Mouse (Mus musculus): ENCODE results near the gene Pitpnm1.
"Not testable (repeated sequence)": the region's sequence is repeated elsewhere in the genome, so short reads cannot be mapped to it uniquely, and the experiment has no call there.

Pitpnm1 gene

DNA sequence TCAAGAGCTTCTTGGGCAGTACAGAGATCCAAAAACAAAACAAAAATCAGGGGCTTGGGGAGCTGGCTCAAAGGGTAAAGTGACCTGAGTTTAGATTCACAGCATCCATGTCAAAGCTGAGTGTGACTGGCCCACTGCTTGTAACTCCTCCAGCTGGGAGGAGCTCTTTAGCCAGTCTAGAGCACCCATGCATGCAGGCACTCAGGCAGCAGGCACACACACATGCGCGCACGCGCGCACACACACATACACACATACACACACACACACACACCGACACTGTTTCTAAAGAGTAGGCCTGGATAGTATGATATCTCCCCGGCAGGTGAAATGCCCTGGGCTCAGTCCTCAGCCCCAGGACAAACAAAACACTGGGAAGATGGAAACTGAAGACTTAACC is 17.2 kb downstream of the Pitpnm1 start:
- no peak for DNase-seq (ENCODE audit: low spot score in 2 of 2)

DNA sequence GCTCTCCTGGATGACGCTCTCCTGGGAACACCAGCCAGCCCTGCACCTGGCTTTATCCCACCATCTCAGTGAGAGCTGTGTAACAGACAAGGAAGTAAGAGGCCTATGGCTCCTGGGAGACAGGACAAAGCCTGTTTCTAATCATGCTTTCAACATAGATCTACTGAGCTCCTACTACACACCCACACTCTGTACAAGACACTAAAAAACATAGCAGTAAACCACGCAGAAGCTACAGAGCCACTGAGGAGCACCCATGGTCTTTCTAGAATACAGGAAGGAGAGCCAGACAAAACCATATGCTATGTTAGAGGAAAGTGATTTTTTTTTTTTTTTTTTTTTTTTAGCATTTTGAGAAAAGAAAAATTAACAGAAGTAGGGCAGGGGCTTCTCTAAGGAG is 18.6 kb downstream of the Pitpnm1 start:
- no peak for DNase-seq (ENCODE audit: low spot score in 2 of 2)

DNA sequence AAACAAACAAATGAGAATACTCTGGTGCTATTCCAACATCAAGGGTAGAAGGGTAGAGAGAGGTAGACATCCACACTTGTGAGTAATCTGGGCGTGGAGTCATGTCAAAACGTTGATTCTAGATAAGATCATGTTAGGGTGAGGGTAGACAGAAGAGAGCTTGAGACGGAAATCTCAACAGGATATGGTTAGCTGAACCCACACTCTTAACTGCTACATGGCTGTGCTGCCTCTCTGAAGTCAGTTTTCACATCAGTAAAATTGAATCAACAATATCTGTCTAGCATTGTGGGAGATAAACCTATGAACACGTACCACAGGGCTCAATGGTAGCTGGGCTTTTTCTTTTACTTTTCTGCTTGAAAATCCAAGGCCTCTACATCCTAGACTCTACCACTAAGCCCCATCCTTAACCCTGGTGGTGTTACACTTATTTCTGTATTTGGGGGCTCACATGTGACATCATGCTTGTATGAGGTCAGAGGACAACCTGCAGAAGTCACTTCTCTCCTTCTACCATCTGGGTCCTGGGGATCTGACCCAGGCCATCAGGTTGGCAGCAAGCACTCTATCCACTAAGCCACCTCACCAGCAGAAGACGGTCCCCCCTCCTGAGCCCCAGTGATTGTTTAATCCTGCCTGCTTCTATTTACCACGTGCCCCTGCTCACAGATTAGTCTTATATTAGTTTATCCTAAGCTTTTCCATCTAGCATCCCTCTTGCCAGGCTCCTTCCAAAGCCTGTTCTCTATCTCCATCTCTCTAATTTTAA is 20.1 kb downstream of the Pitpnm1 start:
- DNase-seq (ENCODE audit: low spot score in 2 of 2), result no peak

DNA sequence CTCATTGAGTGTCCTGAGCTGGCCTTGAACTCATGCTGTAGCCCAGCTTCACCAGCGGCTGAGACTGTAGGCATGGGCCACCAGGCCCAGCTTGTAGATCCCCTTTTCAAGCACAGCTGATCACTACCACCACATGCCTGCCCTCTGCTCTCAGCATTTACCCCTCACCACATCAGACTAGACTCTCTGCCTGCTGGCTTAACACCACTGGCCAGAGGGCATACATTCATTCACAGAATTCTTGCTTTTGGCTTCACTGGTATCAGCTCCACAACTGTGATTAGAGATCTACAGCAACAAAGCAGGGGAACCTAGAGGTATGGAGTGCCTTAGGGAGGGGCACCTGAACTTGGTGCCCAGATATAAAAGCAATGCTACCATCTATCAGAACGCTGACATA is 20.7 kb downstream of the Pitpnm1 start:
- no peak for DNase-seq (ENCODE audit: low spot score in 2 of 2)

DNA sequence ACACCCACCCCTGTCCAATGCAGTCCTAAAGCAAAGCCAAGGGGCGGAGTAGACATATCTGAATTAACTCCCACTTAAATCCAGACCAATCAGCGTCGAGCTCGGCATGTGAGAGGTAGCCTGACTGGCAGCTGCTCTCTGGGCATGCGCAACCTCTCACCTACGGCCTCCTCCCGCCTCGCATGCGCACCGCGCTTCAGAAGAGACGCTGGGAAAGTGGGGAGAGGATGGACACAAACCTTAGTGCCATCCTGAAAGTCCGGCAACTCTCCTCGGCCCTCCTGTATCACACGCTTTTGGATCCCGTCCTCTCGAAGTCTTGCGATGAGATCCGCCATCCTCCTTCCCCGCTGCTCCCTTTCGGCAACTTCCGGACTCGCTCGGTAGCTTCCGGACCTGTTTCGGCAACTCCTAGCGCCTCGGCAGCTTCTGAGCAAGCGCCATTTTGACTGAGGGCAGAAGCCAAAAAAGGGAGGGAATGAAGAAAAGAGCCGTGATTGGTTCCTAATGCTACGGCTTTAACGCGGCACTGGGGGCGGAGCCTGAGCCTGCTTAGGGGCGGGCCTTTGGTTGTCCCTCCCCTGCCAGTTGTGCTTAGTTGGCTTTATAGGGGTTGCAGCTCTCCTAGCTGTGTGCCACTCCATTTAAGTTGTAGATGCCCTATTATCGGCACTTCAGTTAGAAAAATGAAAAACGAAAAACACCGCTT is 21.5 kb downstream of the Pitpnm1 start:
- peak; percentile 96 to 98 for DNase-seq (ENCODE audit: low spot score in 2 of 2)

DNA sequence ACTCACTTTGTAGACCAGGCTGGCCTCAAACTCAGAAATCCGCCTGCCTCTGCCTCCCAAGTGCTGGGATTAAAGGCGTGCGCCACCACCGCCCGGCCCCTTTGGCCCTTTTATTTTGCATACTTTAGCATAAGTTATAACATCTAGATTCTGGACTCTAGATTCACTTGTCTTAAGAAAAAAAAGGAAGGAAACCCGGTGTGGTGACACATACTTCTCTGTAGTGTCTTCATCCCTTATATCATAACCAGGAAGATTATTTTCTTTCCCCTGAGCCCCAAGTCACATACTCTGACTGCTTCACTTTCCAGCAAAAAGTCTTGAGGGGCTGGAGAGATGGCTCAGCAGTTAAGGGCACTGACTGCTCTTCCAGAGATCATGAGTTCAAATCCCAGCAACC is 22.1 kb downstream of the Pitpnm1 start:
- DNase-seq (ENCODE audit: low spot score in 2 of 2), result not testable (repeated sequence)

DNA sequence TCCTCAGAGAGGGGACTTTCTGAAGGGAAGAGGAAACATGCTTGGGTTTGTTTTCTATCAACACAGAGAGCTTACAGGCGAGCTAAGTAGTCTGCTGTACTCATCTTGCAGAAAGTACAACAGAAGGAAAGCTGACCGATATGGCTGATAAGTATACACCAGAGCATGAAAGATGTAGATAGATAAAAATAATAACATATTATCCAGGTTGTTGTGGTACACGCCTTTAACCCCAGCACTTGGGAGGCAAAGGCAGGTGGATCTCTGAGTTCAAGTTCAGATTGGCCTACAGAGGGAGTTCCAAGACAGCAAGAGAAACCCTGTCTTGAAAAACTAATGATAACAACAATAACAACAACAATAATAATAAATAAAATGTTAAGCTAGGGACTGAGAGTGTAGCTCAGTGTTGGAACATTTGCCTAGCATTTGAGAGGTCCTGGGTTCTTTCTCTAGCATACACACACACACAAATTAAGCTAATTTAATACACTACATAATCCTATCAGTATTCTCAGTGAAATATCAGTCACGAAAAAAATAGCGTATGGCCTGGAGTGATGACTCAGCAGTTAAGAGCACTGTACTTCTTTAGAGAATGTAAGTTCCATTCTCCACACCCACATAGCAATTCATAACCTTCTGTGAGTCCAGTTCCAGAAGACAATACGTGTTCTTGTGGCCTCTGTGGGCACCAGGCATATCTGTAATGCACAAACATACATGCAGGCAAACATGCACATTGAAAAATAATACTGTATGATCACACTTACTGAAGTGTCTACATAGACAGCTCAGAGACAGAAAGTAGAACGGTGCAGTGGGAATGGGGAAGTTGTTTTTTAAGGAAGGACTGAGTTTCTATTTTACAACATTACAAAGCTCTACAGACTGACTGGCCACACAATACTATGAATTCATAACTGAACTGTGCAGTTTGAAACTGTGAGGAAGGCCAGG is 22.9 kb downstream of the Pitpnm1 start:
- no peak for DNase-seq (ENCODE audit: low spot score in 2 of 2)

DNA sequence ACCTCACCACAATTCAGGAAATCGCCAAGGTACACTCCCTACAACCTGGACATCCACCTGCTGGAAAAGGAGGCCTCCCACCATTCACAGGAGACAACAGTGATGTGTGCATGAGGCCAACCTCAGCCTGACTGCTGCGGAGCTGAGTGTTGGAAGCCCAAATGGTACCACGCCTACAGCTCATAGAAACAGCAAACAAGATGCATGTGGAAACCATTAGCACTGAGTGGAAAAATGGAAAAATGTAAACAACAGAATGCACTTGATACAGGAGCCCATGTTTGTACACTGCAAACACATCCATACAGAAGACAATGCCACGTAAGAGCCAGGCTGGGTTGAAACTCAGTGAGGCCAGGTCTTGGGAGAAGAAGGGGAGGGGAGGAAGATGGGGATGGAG is 24.6 kb downstream of the Pitpnm1 start:
- DNase-seq (ENCODE audit: low spot score in 2 of 2), result no peak

DNA sequence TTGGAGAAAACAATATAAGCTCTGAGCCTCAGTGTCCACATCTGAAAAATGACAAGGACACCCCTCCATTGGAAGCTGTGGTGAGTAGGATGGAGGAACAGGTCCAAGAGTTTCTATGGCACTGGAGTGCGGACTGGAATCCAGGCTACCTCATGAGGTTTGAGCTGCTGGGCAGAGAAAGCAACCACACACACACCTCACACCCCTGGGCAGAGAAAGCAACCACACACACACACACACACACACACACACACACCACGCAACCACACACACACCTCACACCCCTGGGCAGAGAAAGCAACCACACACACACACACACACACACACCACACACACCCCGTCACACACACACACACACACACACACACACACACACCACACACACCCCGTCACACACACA is 25.5 kb downstream of the Pitpnm1 start:
- DNase-seq (ENCODE audit: low spot score in 2 of 2), result not testable (repeated sequence)

DNA sequence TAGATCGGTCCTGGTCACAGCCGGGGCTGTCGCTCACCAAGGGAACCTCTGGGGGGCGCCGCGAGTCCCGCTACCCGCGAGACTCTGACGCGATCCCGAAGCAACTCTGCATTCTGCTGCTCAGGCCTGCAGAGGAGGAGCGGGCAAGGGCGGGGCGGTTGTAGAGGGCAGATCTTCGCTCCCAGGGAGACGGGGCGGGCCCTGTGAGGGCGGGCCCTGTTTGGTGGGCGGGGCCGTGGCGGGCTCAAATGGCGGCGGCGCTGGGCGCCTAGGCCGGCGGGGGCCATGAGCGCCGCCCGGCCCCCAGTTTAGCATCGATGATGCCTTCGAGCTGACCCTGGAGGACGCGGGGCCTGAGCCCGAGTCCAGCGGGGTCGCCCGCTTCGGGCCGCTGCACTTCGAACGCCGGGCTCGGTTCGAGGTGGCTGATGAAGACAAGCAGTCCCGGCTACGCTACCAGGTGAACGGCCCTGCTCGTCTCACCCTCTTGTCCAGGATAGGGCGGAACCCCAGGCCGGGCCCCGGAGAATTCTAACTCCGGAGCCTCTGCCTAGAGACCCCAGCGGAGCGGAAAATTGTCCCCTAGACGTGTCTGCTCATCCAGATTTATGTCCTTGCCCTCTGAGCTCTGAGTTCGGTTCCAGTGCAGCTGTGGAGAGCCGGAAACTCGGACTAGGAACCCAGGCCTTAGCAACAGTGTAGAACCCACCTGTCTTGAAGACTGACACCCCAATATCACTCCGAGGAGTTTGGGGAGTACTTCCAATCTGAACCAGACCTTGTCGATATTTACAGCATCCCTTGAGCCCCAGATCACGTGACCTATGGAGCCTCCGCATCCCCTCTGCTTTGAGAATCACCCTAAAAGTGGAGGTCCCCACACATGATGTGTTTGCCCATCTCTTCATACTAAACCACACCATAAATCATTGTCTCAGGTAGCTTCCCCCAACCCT is 26.2 kb downstream of the Pitpnm1 start, which contains the start of gene Aip:
Gene Aip, minus strand, starts transcription at position 118 of the 956 bp plus-strand sequence.
- peak; percentile 95 to 98 for DNase-seq (ENCODE audit: low spot score in 2 of 2)

DNA sequence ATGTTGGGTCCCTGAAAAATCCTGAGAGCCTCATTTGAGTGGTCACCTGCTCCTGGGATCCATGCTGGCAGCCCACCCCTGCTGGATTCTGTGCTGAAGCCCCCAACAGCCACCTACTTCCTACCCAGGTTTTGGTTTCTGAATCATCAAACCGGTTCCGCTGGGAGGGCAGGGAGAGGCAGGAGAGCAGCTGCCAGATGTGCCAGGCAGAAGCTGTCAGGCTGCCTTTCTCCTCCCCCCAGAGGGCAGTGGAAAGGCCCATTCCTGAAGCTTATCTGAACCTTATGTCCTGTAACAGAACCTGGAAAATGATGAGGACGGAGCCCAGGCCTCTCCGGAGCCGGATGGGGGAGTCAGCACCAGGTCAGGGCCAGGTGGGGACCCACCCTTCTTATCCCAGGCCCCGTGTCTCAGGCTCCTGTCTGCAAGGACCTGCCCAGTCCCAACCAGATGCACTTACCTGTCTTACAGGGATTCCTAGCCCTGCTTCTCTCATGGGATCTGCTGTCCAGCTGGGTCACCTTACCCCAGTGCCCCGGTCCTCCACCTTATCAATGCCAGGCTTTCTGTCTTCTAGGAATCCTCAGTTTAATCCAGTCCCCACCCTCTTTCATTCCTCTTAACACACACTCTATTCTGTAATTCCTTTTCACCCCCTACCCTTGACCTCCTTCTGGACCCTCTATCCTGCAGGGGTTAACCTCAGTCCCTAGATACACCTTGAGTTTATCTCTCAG is 27.1 kb downstream of the Pitpnm1 start:
- DNase-seq (ENCODE audit: low spot score in 2 of 2), result no peak

DNA sequence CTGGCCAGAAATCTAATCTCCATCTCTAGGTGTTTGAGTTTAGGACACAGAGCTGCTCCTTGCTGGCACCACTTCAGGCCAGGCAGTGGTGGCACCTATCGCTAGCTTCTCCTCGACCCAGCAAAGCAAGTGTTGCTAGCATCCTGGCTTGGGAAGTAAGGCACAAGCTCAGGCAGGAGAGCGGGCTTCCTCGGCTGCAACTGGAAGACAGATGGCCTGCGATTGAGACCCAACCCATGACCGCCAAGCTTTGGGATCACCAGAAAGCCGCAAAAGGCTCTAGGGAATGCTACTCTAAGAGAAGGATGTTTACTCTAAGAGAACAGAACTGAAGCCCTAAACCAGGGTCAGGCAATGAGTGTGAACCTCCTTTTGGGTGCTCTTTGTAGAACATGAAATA is 29.7 kb downstream of the Pitpnm1 start:
- no peak for DNase-seq (ENCODE audit: low spot score in 2 of 2)

DNA sequence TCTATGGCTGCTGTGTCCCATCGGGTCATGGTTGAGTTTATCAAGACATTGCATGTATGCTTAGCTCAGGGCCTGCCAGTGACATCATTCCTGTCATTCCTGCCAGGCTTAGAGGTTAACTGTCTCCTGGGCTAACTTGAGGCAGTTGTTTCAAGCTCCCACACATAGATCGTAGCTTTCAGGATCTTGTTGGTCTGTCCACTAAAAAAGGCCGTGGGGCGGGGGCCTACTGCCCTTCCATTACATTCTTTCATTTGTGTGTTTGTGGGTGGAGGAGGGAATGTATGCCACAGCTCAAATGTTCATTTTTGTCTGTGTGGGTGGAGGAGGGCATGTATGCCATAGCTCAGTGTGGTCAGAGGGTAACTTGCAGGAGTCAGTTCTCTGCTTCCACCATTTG is 30.3 kb downstream of the Pitpnm1 start:
- DNase-seq (ENCODE audit: low spot score in 2 of 2), result no peak

DNA sequence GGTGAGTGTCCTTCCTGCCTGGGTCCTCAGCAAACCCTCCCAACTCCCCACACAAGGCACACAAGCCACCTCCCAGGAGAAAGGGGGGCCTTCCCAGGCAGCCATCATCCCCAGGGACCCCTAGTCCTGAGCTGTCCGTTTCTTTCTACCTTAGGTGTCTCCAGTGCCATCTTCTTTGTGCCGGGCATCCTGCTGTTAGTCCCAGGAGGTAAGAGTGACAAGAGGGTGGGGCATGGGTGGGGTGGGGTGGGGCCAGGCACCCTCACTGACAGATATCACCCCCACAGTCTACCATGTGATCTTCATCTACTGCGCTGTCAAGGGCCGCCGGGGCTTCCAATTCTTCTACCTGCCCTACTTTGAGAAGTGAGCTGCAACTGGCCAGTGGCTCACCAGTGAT is 31.3 kb downstream of the Pitpnm1 start:
- DNase-seq (ENCODE audit: low spot score in 2 of 2), result no peak

DNA sequence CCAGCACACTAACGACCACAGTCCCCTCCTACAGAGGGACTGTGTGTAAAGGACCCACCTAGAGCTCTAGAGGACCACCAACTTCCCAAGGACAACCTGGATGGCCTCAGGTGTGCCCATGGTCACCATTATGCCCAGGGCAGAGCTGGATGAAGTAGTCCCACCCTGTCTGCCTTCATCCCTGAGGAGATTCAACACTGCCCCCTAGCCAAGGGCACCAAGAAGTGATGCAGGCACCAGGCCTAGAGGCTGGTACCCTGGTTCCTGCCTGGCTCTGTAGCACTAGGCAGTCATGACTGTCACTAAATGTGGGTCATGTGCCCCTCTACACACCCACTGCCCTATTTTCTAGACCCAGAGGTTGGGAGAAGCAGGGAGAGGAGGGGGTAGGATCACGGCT is 32.0 kb downstream of the Pitpnm1 start:
- no peak for DNase-seq (ENCODE audit: low spot score in 2 of 2)

DNA sequence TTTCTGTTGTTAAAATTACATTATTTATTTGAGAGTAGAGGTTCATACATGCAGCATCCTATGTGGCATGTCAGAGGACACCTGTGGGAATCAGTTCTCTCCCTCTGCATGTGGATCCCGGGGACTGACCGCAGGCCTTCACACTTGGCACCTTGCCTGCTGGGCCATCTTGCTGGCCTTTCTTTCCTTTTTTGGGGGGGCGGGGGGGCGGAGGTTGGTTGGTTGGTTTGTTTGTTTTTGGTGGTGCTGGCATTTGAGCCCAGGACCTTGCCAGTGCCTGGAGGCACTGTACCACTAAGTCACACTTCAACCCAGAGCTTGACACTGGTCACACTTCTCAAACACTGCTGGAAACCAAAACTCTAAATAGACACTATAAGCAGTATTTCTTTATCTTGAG is 34.6 kb downstream of the Pitpnm1 start:
- no peak for DNase-seq (ENCODE audit: low spot score in 2 of 2)

DNA sequence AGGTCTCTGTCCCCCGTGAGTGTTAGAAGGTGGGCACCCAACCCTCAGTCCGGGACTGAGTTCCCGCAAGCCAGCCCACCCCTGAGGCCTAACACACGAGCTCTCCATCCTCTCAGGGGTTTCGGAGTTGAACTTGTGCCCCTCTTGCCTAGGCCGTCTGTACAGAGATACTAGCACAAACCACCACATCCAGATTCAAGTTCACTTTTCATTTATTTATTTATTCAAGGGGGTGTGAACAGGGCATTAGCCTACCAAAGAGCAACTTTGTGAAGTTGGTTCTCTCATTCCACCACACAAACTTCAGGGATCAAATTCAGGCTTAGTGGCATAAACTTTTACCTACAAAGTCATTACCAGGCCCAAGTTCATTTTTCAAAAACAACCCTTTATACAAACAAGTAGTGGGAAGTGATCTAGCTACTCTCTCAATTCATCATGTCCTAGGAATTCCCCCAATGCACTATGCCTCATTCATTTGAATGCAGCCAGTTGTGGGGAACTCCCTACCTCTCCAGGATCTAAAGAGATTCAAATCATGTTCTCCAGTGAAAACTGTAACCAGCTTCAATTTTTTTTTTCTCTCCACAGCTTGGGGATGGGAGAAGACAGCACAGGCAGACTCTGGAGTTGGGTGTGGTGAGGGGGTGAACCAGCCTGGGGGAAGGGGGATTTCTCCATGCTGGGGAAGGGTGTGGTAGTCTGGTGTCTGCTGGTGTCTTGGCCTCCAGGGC is 35.6 kb downstream of the Pitpnm1 start:
- DNase-seq (ENCODE audit: low spot score in 2 of 2), result not testable (repeated sequence)

DNA sequence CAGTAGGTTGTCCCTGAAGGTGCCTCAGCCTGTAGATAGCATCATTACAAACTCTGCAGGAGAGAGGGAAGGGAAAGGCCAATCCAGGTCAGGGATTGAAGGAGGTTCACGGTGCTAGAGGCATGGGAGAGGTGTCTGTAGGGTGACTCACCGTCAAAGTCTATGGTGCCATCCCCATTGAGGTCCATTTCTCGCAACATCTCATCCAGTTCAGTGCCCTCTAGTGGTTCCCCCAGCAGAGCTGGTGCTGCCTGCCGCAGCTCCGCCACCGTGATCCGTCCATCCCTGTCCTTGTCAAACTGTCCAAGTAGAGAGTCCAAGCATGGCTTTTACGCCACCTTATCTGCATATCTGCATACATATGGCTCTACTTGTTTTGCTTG is 36.2 kb downstream of the Pitpnm1 start:
- DNase-seq (ENCODE audit: low spot score in 2 of 2), result not testable (repeated sequence)

DNA sequence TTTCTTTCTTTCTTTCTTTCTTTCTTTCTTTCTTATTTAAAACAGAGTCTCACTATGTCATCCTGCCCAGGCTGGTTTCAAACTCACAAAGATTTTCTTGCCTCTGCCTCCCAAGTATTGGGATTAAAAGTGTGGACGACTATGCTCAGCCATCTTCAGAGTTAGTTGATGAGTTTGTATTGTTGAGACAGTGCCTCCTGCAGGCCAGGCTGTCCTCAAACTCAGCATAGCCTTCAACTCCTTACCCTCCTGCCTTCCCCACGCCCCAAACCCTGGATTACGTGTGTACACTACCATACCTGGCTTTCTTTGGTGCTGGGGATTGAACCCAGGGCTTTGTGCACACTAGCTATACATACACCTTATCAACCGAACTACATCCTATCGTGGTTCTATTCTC is 36.7 kb downstream of the Pitpnm1 start:
- DNase-seq (ENCODE audit: low spot score in 2 of 2), result no peak

DNA sequence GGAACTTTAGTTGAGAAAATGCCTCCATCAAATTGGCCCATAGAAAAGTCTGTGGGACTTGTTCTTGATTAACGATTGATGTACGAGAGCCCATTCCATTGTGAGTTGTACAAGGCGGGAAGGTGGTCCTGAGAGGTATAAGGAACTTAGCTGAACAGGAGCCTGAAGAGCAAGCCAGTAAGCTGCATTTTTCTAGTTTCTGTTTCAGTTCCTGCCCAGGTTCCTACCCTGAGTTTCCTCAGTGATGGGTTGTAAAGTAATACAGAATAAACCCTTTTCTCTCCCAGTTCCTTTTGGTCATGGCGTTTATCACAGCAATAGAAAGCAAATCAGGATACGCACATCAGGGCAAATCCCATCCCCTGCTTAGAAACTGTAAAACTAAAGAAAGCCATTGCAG is 38.1 kb downstream of the Pitpnm1 start:
- no peak for DNase-seq (ENCODE audit: low spot score in 2 of 2)

Data from left cerebral cortex, adult 9 months (tissue).